Mouse (Mus musculus): ENCODE results near the gene Kpna6. TPM values are rescaled to one million over a fixed set of nuclear protein-coding genes. Genes with fewer than 3 reads are reported as not detected.
"Not testable (repeated sequence)": the region's sequence is repeated elsewhere in the genome, so short reads cannot be mapped to it uniquely, and the experiment has no call there.

The Kpna6 gene
- 43.6 and 49.5 TPM in 2 replicates for polyA plus RNA-seq (2012; rRNA removed)

DNA sequence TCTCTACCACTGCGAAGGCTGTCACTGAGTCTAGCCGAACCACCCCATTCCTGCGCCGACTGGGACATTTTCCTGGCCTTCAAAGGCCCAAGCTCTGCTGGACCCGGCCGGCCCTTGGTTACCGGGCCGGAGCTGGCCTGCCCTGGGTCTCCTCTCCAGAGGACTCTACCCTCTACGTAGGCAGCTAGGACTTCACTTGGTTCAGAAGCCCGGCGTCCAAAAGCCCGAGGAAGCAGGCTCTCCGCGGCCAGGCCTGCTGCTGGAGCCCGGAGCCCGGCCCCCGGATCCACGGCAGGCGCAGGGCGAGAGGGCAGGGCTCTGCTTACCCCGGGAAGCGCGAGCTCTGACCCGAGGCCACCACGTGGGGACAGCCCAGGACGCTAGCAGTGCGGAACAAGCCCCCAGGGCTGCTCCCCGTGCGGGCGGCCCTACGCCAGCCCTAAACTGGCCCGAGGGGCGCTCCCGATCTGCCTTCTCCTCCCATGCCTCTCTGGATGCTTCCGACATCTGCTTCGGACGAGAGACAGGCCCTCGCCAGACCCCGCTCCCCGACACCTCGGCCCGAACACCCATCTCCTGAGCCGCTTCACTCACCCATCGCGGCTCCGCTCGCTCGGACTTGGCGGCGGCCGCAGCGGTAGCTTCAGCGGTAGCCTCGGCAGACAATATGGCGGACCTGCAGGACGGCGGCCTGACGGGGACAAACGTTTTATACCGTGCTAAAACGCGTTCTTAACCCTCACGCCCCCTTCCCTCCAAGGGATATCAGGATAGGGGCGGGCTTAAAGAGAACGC lies at the start of gene Kpna6:
Gene Kpna6, minus strand, starts transcription at position 685 of the 795 bp plus-strand sequence.
- peak; percentile 84 to 96 for DNase-seq (ENCODE audit: extremely low spot score in 1 of 2, low spot score in 1 of 2)

DNA sequence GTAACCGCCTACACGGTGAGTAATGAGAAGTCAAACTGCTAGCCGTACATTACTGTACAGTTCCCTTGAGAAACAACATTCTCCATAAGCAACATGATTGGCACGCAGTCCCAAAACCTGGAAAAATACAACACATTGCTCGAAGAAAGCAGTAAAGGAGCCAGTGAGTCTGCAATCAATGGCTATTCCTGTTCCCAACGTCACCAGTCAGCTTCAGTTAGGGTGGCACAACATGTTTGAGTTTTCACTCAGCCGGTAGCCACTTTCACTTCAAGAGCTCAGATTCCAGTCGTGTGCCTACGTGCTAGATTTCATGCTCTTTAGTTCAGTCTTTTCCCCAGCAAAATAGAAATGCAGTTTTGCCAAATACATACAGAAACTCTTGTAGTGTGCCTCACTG lies 43.7 kb upstream of the Kpna6 start:
- DNase-seq (ENCODE audit: extremely low spot score in 1 of 2, low spot score in 1 of 2), result peak in 1 of 2 experiments; percentile 52

DNA sequence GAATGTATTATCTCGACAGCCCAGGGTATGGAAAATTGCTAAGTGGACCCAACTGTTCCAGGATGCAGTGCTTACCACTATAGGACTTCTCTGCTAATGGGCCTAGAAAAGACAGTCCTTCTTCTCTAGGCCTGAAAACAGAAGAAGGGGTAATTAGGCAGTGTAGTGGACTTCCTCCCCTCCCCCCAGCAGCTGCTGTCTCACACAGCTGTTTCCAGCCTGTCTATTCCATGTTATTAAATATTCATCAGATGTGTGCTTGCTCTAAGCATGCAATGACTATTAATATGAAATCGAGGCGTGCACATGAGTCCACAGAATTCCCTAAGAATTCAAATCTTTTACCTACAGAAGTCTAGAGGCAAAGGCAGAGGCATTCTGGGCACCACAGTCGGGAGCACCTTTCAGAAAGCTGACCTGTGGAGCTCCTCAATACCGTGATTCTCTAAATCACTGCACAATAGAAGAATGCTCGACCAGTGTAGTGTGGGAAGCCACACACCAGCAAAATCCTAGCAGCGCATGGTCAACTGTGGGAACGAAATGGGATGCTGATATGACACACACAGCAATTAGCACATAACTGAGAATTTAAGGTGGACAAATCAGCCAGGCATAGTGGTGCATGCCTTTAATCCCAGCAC lies 37.0 kb upstream of the Kpna6 start:
- DNase-seq (ENCODE audit: extremely low spot score in 1 of 2, low spot score in 1 of 2), result no peak

DNA sequence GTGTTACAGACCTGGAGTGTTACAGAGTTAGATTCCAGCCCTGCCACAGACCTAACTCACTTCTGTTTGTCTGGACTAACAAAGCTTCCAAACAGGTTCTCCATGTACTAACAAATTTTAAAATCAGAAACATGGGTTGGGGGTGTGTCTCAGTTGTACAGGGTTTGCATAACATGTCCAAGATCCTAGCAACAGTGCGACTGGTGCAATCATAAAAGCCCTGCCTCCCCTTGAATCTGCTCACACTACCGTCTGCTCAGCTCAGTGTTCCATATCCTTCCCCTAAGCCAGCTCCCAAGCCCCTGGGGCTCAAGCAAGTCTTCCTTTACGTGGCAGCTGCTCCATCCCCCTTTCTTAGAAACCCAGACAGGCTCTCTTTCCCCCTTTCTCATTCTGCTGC lies 34.2 kb upstream of the Kpna6 start:
- no peak for DNase-seq (ENCODE audit: extremely low spot score in 1 of 2, low spot score in 1 of 2)

GRCm38 (mm10) chr4:129702454-129702853 lies 29.9 kb upstream of the Kpna6 start:
- DNase-seq (ENCODE audit: extremely low spot score in 1 of 2, low spot score in 1 of 2), result peak; percentile 82 to 86

DNA sequence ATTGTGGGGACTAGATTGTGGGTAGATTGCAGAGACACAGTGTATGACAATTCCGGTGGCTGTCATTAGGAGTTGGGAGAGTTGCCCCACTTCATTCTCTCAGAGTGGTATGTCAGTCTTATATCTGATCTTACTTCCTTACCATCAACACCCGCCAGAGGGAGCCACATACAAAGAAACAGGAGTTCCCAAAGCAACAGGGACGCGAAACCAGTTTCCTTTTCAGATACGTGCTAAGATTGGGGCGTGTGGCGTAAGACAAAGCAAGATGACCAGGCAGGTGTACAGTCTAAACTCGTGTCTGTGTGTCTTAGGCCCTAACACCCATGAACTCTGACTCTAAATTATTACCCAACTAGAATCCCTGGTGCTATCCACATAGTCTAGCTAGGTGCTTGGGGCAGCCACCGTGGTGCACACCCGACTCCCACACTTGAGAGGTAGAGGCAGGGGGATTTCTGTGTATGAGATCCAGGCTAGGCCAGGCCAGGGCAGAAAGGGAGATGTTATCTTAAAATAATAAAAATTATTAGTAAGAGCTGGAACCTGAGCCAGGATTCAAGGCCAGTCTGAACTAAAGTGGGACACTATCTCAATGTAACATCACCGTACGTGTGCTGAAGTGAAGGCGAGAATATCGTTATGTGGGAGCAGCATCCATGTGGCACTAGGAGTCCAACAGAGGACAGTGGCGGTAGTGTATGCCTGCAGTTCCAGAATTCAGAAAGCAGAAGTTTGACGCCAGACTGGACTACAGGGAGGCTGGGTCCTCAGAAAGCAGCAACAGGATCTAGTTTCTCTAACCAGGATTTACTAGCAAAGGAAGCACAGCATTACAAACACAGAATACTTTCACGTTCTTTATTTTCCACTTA lies 29.2 kb upstream of the Kpna6 start:
- DNase-seq (ENCODE audit: extremely low spot score in 1 of 2, low spot score in 1 of 2), result peak; percentile 79 to 96

DNA sequence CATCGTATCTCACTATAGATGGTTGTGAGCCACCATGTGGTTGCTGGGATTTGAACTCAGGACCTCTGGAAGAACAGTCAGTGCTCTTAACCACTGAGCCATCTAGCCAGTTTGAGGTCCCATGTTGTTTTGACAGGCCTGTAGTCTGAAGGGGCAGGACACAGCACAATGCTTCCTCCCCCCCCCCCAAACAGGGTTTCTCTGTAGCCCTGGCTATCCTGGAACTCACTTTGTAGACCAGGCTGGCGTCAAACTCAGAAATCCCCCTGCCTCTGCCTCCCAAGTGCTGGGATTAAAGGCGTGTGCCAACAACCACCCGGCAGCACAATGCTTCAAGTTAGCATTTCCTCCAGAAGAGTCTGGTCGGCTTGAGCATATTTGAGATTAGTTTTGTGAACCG lies 28.1 kb upstream of the Kpna6 start:
- DNase-seq (ENCODE audit: extremely low spot score in 1 of 2, low spot score in 1 of 2), result not testable (repeated sequence)

DNA sequence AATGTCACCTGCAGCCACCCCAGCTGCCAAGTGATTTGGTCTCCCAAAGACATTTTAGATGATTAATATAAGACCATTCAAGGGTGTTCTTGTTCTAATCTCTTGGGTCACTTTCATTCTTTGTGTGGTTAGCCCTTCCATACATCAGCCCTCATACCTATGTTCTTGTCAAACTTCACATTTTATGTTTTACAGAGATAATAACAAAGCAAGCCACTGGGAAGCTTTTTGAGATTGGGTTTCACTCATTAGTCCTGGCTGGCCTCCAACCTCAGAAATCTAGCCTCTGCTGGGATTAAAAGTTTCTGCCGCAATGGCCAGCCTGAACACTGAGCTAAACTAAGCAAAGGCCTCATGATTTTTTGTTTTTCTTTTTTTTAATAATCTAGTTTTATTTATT lies 27.6 kb upstream of the Kpna6 start:
- DNase-seq (ENCODE audit: extremely low spot score in 1 of 2, low spot score in 1 of 2), result no peak

DNA sequence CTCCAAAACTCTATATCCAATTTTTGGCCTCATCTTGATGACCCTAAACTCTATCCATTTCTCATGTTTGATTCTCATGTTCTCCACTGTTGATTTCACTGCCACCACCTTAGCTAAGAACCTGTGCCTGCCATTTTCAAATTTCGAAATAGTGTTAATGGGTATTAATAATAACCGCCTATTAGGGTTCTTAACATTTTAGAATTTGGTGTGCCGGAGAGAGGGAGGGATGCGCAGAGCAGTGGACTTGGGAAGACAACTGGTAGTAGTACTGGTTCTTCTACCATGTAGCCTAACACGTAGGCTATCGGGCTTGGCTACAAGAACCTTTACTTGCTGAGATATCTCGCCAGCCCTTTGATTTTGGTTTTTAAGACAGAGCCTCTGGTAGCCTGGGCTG lies 24.6 kb upstream of the Kpna6 start:
- no peak for DNase-seq (ENCODE audit: extremely low spot score in 1 of 2, low spot score in 1 of 2)

GRCm38 (mm10) chr4:129696158-129696985 lies 23.8 kb upstream of the Kpna6 start, which contains the start of gene Tmem39b:
Gene Tmem39b, minus strand, starts transcription at chr4:129696838.
- DNase-seq (ENCODE audit: extremely low spot score in 1 of 2, low spot score in 1 of 2), result peak; percentile 78 to 93

DNA sequence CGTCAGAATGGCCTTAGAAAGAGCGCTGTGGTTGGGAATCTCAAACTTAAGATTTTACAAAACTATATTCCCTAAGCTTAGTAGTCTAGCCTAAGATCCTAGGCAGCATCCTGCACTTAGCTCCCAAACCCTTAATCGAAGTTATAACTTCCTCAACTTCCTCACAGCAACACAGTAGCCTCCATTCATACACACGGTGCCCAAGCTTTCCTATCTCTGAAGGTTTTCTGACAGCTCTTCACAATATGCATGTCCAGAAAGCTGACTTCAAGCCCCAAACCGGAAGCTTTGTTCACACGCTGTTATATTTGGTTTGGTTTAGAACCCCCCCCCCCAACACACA lies 23.2 kb upstream of the Kpna6 start:
- DNase-seq (ENCODE audit: extremely low spot score in 1 of 2, low spot score in 1 of 2), result no peak

- no peak for DNase-seq (ENCODE audit: extremely low spot score in 1 of 2, low spot score in 1 of 2)
Measured at GRCm38 (mm10) chr4:129684531-129684930, 12.0 kb upstream of the Kpna6 start.

DNA sequence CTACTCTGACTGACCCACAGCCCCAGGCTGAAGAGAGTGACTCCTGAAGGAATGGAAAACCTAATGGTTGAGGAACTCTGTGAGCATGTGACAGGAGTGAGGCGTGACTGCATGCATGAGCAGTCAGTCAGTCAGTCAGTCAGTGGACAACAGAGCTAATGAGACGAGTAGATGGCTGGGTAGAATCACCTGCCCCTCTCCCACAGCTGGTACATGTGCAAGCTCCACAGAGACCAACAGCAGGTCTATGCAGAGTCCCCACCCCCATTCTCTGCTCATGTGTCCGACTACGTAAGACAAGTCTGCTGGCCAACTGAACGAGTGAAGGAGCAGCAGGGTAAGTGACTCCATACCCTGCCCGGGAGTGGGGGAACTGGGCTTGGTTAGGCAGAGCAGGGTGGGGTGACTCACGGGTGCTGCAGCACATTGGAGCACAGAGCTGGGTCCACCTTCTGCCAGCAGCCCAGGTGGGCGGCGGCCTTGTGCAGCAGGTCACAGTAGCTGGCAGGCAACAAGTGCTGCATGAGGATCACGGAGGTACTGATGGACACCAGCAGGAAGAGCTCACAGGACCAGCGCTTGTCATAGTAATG lies 11.4 kb upstream of the Kpna6 start:
- DNase-seq (ENCODE audit: extremely low spot score in 1 of 2, low spot score in 1 of 2), result no peak

- no peak for DNase-seq (ENCODE audit: extremely low spot score in 1 of 2, low spot score in 1 of 2)
Measured at GRCm38 (mm10) chr4:129681837-129682236, 9.3 kb upstream of the Kpna6 start.

GRCm38 (mm10) chr4:129672878-129673449 lies 397 bp upstream of the Kpna6 start:
- no peak for DNase-seq (ENCODE audit: extremely low spot score in 1 of 2, low spot score in 1 of 2)

DNA sequence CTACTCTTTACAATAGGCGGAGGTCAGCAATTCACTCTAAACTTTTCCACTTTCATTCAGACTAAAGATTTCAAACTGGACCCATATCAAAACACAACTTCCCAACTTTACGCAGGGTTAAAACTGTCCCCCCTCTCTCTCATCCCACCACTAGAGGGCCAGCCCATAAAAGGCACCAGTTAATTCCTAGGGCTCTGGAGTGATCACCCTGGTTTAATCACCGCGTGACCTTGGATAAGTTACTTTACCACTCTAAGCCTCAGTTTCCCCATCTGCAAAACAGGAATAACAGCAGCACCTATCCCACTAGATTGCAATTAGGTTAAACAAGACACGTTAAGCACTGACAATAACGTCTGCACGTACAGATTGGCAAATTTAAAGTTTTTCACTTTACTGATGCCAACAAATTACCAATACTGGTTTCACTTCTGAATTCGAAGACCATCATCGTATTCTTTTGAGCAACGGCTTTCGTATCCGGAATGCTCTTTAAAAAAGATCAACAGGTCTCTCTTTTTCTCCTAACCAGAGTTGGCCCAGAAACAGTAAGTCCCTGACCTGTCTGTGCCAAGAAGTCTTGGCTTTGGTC lies 980 bp downstream of the Kpna6 start:
- peak in 1 of 2 experiments; percentile 65 for DNase-seq (ENCODE audit: extremely low spot score in 1 of 2, low spot score in 1 of 2)

DNA sequence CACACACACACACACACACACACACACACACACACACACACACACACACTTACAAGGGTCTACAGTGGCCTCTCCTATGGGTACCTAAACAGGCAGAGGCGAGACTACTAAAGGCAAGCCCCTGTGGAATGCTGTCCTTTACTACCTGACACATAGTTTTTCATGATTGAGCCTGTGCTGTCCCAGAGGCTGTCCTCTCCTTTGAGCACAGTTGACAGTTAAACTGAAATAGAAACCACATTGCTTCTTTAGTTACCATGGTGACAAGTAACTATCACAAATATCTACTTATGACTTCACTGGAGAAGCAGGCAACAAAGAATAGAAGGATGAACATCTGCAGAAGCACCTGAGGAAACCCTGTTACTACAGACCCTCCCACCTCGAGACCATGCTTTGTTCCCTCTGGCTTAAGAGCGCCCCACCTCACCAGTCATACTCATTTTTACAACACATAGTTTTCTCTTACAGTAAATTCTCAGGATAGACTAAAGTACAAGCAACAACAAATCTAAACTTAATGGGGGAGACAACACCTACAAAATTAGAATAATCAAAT lies 10.2 kb downstream of the Kpna6 start:
- DNase-seq (ENCODE audit: extremely low spot score in 1 of 2, low spot score in 1 of 2), result no peak

DNA sequence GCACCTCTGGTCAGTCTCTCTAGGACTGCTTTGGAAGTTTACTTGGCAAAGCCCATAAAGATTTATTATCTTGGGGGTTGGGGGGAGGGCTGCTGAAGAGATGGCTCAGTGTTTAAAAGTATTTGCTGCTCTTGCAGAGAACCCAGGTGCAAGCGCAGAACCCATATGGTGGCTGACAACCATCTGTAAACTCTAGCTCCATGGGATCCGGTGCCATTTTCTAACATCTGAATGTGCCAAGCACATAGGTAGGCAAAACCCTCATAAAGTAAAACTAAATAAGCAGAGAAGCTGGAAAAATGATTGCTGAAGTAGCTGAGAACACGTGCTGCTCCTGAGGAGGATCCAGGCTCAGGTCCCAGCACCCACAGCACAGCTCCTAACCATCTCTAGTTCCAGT lies 11.0 kb downstream of the Kpna6 start:
- no peak for DNase-seq (ENCODE audit: extremely low spot score in 1 of 2, low spot score in 1 of 2)

GRCm38 (mm10) chr4:129654770-129655169 lies 17.8 kb downstream of the Kpna6 start:
- peak in 1 of 2 experiments; percentile 48 for DNase-seq (ENCODE audit: extremely low spot score in 1 of 2, low spot score in 1 of 2)

All from frontal cortex, adult 2 months (tissue).